Mouse (Mus musculus): ENCODE measurements around the gene Dcaf8.

- TF ChIP-seq CTCF (IDR thresholded peaks at IDR 0.05; ENCODE audit: low read depth) (peak; percentile 24; the same call in 1 of the 2 replicates), EP300 (IDR thresholded peaks at IDR 0.05; ENCODE audit: low read depth) (no peak)
Observed at GRCm38 (mm10) chr1:172243547-172244205, 95.8 kb downstream of the Dcaf8 start.
